Mouse (Mus musculus) neutrophil, adult 5-6 weeks (primary cell): ENCODE measurements at regions not wholly inside any gene's neighbourhood (a gene's known extent, or its start where the extent isn't known, plus 50 kb on each side); places are given as distances from the start of the nearest gene placed in this dataset.

ENCODE experiments used
- ATAC-seq: fragments of 151-379, 151-347 bp; 2 replicates; pipeline ENCODE4 v1.8.0; 2017; ENCODE audit warnings: mild to moderate bottlenecking, moderate TSS enrichment; ENCODE audit not compliant: insufficient number of reproducible peaks, poor library complexity, low FRiP score, severe bottlenecking; ENCODE audit errors: extremely low read depth

- ATAC-seq = no peak
These were observed 222.7 kb downstream of the Gm10260 start for GRCm38 (mm10) chr13:97537686-97538085.

GRCm38 (mm10) chr13:97537206-97537605, 223.2 kb downstream of the Gm10260 start:
- no peak for ATAC-seq

GRCm38 (mm10) chr13:97533896-97534666, 226.4 kb downstream of the Gm10260 start:
- no peak for ATAC-seq

- no peak for ATAC-seq
These were observed 229.3 kb downstream of the Gm10260 start for GRCm38 (mm10) chr13:97531181-97531580.

GRCm38 (mm10) chr13:97530570-97530969, 229.9 kb downstream of the Gm10260 start:
- ATAC-seq = no peak

- no peak for ATAC-seq
These were observed 232.5 kb downstream of the Gm10260 start for GRCm38 (mm10) chr13:97527958-97528357.

- no peak for ATAC-seq
These were observed 235.5 kb downstream of the Gm10260 start for GRCm38 (mm10) chr13:97524847-97525434.

- no peak for ATAC-seq
These were observed 236.7 kb downstream of the Gm10260 start for GRCm38 (mm10) chr13:97523523-97524412.

- ATAC-seq = no peak
These were observed 239.4 kb downstream of the Gm10260 start for GRCm38 (mm10) chr13:97520988-97521547.

GRCm38 (mm10) chr13:97516731-97517130, 243.7 kb downstream of the Gm10260 start:
- no peak for ATAC-seq

- ATAC-seq = no peak
These were observed 245.9 kb downstream of the Gm10260 start for GRCm38 (mm10) chr13:97514421-97515066.

- no peak for ATAC-seq
These were observed 247.9 kb downstream of the Gm10260 start for GRCm38 (mm10) chr13:97512521-97512920.

- ATAC-seq = no peak
These were observed 249.8 kb downstream of the Gm10260 start for GRCm38 (mm10) chr13:97510431-97511261.

GRCm38 (mm10) chr13:97504949-97505348, 255.5 kb downstream of the Gm10260 start:
- no peak for ATAC-seq

GRCm38 (mm10) chr13:97503955-97504739, 256.3 kb downstream of the Gm10260 start:
- no peak for ATAC-seq

- ATAC-seq = no peak
These were observed 257.0 kb downstream of the Gm10260 start for GRCm38 (mm10) chr13:97503391-97503790.

- no peak for ATAC-seq
These were observed 259.2 kb downstream of the Enc1 start for GRCm38 (mm10) chr13:97500155-97500554.
